Mouse (Mus musculus) liver, embryonic 14.5 days (tissue): Measurements from ENCODE around the gene Lsamp. TPM values are rescaled to one million over a fixed set of nuclear protein-coding genes. Genes with fewer than 3 reads are reported as not detected.

ENCODE experiments used
- ATAC-seq: fragments of 200-750 bp; cut with Nextera tagmentation; 2 replicates; pipeline ENCODE4 v1.8.0; 2017; ENCODE audit warnings: moderate number of reproducible peaks, mild to moderate bottlenecking, moderate library complexity; ENCODE audit not compliant: insufficient read depth
- DNase-seq, 3 experiments: peaks; one replicate each; pipeline ENCODE4 v3.0.0-alpha.2; 2012 to 2013; ENCODE audit warnings: low read depth in 3 of 3, low spot score in 3 of 3
- H3K27ac ChIP-seq: fragments of 300-500 bp; sonication (generic); 2 replicates; pipeline ENCODE4 v1.5.1; 2014; ENCODE audit warnings: moderate library complexity, mild to moderate bottlenecking, control low read depth, inconsistent platforms
- H3K27me3 ChIP-seq: fragments of 300-500 bp; sonication (generic); 2 replicates; pipeline ENCODE4 v1.6.1; 2014; ENCODE audit warnings: mild to moderate bottlenecking, low read length, moderate library complexity; ENCODE audit not compliant: control insufficient read depth, insufficient read depth
- H3K36me3 ChIP-seq: fragments of 300-500 bp; sonication (generic); replicated peaks from 2 replicates; pipeline ENCODE4 v1.6.1; 2014; ENCODE audit warnings: low read depth; ENCODE audit not compliant: control insufficient read depth, insufficient read depth
- H3K4me1 ChIP-seq, 2 experiments: fragments of 200-500 bp in 1 of 2; fragments of 300-500 bp in 1 of 2; sonication (generic) in 1 of 2; replicated peaks; 2 replicates each; pipeline ENCODE4 v1.6.1; 2012 to 2014; ENCODE audit warnings: antibody characterized with exemption in 1 of 2, inconsistent platforms in 1 of 2, low read length in 1 of 2; ENCODE audit not compliant: control insufficient read depth in 2 of 2, insufficient read depth in 2 of 2
- H3K4me2 ChIP-seq: fragments of 300-500 bp; sonication (generic); 2 replicates; pipeline ENCODE4 v1.6.1; 2014; ENCODE audit warnings: low read depth, mild to moderate bottlenecking, control low read depth, moderate library complexity
- H3K4me3 ChIP-seq, 2 experiments: fragments of 200-500 bp in 1 of 2; fragments of 300-500 bp in 1 of 2; sonication (generic) in 1 of 2; 2 replicates each; pipeline ENCODE4 v1.5.1; 2012 to 2014; ENCODE audit warnings: low read depth in 2 of 2, low read length in 2 of 2, mild to moderate bottlenecking in 2 of 2, control low read depth in 1 of 2, inconsistent platforms in 1 of 2, moderate library complexity in 1 of 2; ENCODE audit not compliant: insufficient read depth in 1 of 2
- H3K9ac ChIP-seq: fragments of 300-500 bp; sonication (generic); replicated peaks from 2 replicates; pipeline ENCODE4 v1.6.1; 2014; ENCODE audit warnings: mild to moderate bottlenecking, control low read depth, moderate library complexity
- H3K9me3 ChIP-seq: fragments of 300-500 bp; sonication (generic); 2 replicates; pipeline ENCODE4 v1.6.1; 2016; ENCODE audit warnings: low read length, mixed read lengths; ENCODE audit not compliant: control insufficient read depth
- CTCF ChIP-seq: IDR thresholded peaks from 2 replicates; pipeline ENCODE4 v1.5.1; 2016; ENCODE audit warnings: antibody characterized with exemption, low read depth, control low read depth
- EP300 ChIP-seq: IDR thresholded peaks from 2 replicates; pipeline ENCODE4 v1.6.1; 2016; ENCODE audit warnings: antibody characterized with exemption, low read depth
- WGBS: fragments of 180-500 bp; shearing (Covaris S2); extraction: QIAGEN DNeasy Blood & Tissue Kit; methylation state at CpG from one replicate; pipeline ENCODE4 v1.1.7; 2014; ENCODE audit not compliant: insufficient replicate concordance; 5-methylcytosine and 5-hydroxymethylcytosine counted together
- polyA plus RNA-seq, 2 experiments: library from polyadenylated mRNA; depleted of rRNA in 1 of 2; stranded (reverse) in 1 of 2; unstranded in 1 of 2; fragments of >200 nt; fragmentation: Nextera tagmentation in 1 of 2; extraction: Ambion mirVana in 1 of 2; gene quantifications; 2 replicates each; pipeline versions ENCODE4 v1.2.1 to v1.2.3; 2012 to 2014

Gene Lsamp
- polyA plus RNA-seq, 2 experiments, result 0.03 to 0.06 TPM

DNA sequence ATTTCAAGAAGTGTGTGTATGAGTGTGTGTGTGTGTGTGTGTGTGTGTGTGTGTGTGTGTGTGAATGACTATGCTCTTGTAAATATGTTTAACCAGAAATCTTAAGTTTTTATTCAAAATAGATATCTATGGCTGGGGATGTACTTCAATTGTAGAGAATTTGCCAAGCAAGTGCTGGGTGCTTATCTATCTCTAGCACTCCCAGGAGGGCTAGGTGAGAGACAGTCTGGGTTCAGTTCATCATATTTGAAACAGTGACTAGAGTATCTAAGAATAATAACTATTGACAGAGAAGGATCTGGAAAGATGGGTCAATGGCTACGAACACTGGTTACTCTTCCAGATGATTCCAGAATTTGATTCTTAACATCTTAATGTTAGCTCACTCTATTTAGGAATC, 2128.1 kb downstream of the Lsamp start:
- H3K27ac ChIP-seq, result no peak overlapping the region

DNA sequence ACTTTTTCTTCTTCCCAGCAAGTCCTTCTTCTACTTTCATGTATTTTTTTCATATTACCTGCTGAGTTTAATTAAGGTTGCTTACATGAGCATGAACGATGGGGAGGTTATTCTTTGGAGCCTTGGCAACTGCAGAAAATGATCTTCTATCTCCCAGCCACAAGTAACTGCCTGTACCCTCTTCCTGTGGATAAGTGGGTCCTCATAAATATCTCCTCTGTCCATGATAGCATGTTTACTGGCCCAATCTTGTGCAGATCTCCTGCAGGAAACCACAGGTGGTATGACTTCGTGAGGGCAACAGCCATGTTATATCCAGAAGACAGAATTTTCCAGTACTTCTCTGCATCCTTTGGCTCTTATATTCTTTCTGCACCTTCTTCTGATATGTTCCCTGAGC, 2129.1 kb downstream of the Lsamp start:
- Histone ChIP-seq H3K4me3 (no peak overlapping the region), H3K9me3 (no peaks in the 10 kb centered on the region), H3K36me3 (no peaks in the 10 kb centered on the region), H3K27me3 (no peaks in the 10 kb centered on the region), H3K4me1 (no peaks in the 10 kb centered on the region), H3K9ac (no peak overlapping the region), H3K27ac (no peak overlapping the region), H3K4me2 (no peak overlapping the region)
- 27% methylated on average over 2 of the region's 2 CpGs for WGBS
- DNase-seq (no peak), ATAC-seq (no peak)
- TF ChIP-seq CTCF, result no peak

More for the DNA sequence above, 2128.1 kb downstream of the Lsamp start:
- H3K9ac ChIP-seq, result no peak overlapping the region
- no peak overlapping the region for H3K4me3 ChIP-seq
- H3K36me3 ChIP-seq, result no peaks in the 10 kb centered on the region
- H3K4me2 ChIP-seq, result no peak overlapping the region
- no peaks in the 10 kb centered on the region for H3K27me3 ChIP-seq
- WGBS, result 61% methylated on average over 1 of the region's 1 CpGs
- ATAC-seq (no peak), DNase-seq (no peak)
- no peak for TF ChIP-seq EP300
- TF ChIP-seq CTCF, result no peak
- no peaks in the 10 kb centered on the region for H3K9me3 ChIP-seq
- no peaks in the 10 kb centered on the region for H3K4me1 ChIP-seq

DNA sequence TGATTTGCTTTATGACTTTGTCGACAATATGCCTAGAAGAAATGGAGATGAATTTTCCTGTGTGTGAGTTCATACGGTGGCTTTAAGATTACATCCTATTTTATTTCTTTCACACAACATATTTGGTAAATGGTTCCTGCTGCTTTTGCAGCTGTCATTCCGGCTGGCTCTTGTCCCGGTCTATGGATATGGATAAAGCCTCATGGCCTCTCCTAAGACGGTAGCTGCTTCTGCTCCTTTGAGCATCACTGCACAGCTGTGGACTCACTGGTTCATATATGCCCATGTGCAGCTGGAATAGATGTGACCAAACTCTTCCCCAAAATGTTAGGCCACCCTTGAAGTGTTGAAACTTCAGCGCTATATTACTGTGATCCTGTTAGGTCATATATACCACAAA, 2137.6 kb downstream of the Lsamp start:
- no peak overlapping the region for H3K4me3 ChIP-seq
- H3K9me3 ChIP-seq, result no peaks in the 10 kb centered on the region
- ATAC-seq (no peak), DNase-seq (no peak)
- no peak overlapping the region for H3K4me2 ChIP-seq
- H3K27me3 ChIP-seq, result no peaks in the 10 kb centered on the region
- no peak overlapping the region for H3K27ac ChIP-seq
- WGBS, result 73% methylated on average over 6 of the region's 6 CpGs
- H3K9ac ChIP-seq, result no peak overlapping the region
- TF ChIP-seq CTCF (no peak), EP300 (no peak)
- no peaks in the 10 kb centered on the region for H3K4me1 ChIP-seq
- H3K36me3 ChIP-seq, result no peaks in the 10 kb centered on the region

DNA sequence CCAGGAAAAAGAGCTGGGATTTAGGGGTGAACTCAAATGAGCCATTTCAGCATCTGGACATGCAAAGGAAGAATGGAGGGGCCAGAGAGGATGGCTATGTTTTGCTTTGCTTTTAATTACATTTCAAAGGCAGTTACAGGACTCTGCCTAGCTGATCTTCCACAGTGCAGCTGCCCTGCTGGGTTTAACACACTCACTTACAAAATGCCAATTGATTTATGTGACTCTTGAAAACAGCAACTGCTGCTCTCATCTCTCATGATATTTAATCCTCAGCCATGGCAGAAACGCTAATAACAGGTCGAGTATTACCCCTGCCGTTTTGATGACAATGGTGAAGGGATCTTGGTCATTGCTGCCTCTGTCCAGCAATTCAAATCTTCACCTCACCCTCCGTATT, 2139.7 kb downstream of the Lsamp start:
- Histone ChIP-seq H3K27ac (no peak overlapping the region), H3K9me3 (no peaks in the 10 kb centered on the region), H3K36me3 (no peaks in the 10 kb centered on the region), H3K9ac (no peak overlapping the region), H3K4me1 (no peaks in the 10 kb centered on the region), H3K27me3 (no peaks in the 10 kb centered on the region), H3K4me3 (no peak overlapping the region), H3K4me2 (no peak overlapping the region)
- 61% methylated on average over 4 of the region's 4 CpGs for WGBS
- TF ChIP-seq EP300 (no peak), CTCF (no peak)
- ATAC-seq (no peak), DNase-seq (no peak)

GRCm38 (mm10) chr16:42126061-42126460, 2141.9 kb downstream of the Lsamp start:
- TF ChIP-seq CTCF, result no peak
- TF ChIP-seq EP300, result no peak
- DNase-seq (no peak), ATAC-seq (no peak)
- WGBS, result 52% methylated on average over 2 of the region's 2 CpGs
- H3K9ac ChIP-seq, result no peak overlapping the region
- no peaks in the 10 kb centered on the region for H3K9me3 ChIP-seq
- no peak overlapping the region for H3K27ac ChIP-seq
- H3K4me1 ChIP-seq, result no peaks in the 10 kb centered on the region
- H3K36me3 ChIP-seq, result no peaks in the 10 kb centered on the region
- H3K4me2 ChIP-seq, result no peak overlapping the region
- H3K4me3 ChIP-seq, result no peak overlapping the region
- no peaks in the 10 kb centered on the region for H3K27me3 ChIP-seq
